ENCODE assay signal across 17 mouse cellular contexts in genomic region chr12:108223357-108223756, GRCm38 (mm10). TPM values are rescaled to one million over a fixed set of nuclear protein-coding genes. Genes with fewer than 3 reads are reported as not detected.
A peak's percentile ranks its signal among the peaks of the same experiment; 100 is the strongest.
DNase-seq lines count a peak whose midpoint lies in the region; TF ChIP-seq lines count a peak whose summit lies in the region.
"Had no signal": no experiment of that assay in that cellular context is flagged by ENCODE, and none has a peak within 500 bp of the region (broad histone marks: within the 10 kb centered on the region; RNA-seq: fewer than 3 reads in every experiment).

No protein-coding gene starts in this region.

- no peak for DNase-seq in gastrocnemius, adult 2 months
- no peak for DNase-seq in gastrocnemius, postnatal 25 days
- peak; percentile 57 to 66 for DNase-seq in lung, adult 18-20 months
- DNase-seq in lung, postnatal 4 days = no peak
- peak; percentile 90 for DNase-seq in NIH3T3 (ENCODE audit: low read depth)
- peak; percentile 52 for DNase-seq in mesoderm, embryonic 11.5 days (ENCODE audit: low read depth, low spot score)
- DNase-seq in spleen, postnatal 10 days (ENCODE audit: low spot score in 2 of 2) = no peak
- DNase-seq in kidney, postnatal 36 days = no peak
- DNase-seq: cerebellum, adult 2 months; embryo, embryonic 11 days; heart, postnatal 10 days; kidney, postnatal 10 days; left cerebral cortex, postnatal 4 days; thymus, postnatal 4 days had no signal

- TF ChIP-seq CTCF in gastrocnemius, adult 2 months (IDR thresholded peaks at IDR 0.05) = no peak

- no peak overlapping the region for H3K4me3 ChIP-seq in gastrocnemius, adult 2 months
- H3K4me3 ChIP-seq: erythroblast, embryonic 14.5 days; liver, embryonic 15.5 days; megakaryocyte, embryonic 14.5 days had no signal

- intact Hi-C loops in gastrocnemius, adult 2 months (cut with DNase I) = no loop called here

- H3K27ac ChIP-seq in gastrocnemius, adult 2 months = peak overlapping the region; percentile 49; the same call in 1 of the 2 replicates
- H3K27ac ChIP-seq: liver, embryonic 15.5 days had no signal

RNA-seq across cellular contexts. Expression of gene Ccnk, which starts 44.0 kb away (rescaled TPM):
- total RNA-seq in gastrocnemius, adult 2 months (2021) = 100 to 1,000 TPM in 1 of 2 experiments, 10 to 100 TPM in 1; 92.4 to 148 TPM
- 10 to 100 TPM; 61.6 to 71.1 TPM for total RNA-seq in gastrocnemius, postnatal 25 days (2021)

RNA-seq across cellular contexts. Expression of gene Setd3, which starts 44.2 kb away (rescaled TPM):
- 100 to 1,000 TPM; 100 to 106 TPM for total RNA-seq in gastrocnemius, adult 2 months (2021)
- total RNA-seq in gastrocnemius, postnatal 25 days (2021) = 10 to 100 TPM; 79.3 to 80.6 TPM

RNA-seq across cellular contexts. Expression of gene Ccdc85c, which starts 51.9 kb away (rescaled TPM):
- 10 to 100 TPM; 30.1 to 33.4 TPM for total RNA-seq in gastrocnemius, adult 2 months (2021)
- 10 to 100 TPM; 11.4 to 15.2 TPM for total RNA-seq in gastrocnemius, postnatal 25 days (2021)

Comparison
In these comparisons a context has a peak if more than half of its experiments do, and no peak if none do; other contexts are left out.
1. DNase-seq: peak in lung, adult 18-20 months (2 of 2), NIH3T3 (single experiment) and mesoderm, embryonic 11.5 days (single experiment); none in gastrocnemius, adult 2 months (single experiment), gastrocnemius, postnatal 25 days (single experiment), lung, postnatal 4 days (0 of 2), spleen, postnatal 10 days (0 of 2) and kidney, postnatal 36 days (0 of 2).